Mouse (Mus musculus): Measurements from ENCODE around the gene Btn2a2. TPM values are rescaled to one million over a fixed set of nuclear protein-coding genes. Genes with fewer than 3 reads are reported as not detected.

Btn2a2 gene
- polyA plus RNA-seq, 1 experiment from 2014 or later = 0.18 TPM

- no peak overlapping the region for H3K27ac ChIP-seq (ENCODE audit: low read length)
- H3K27me3 ChIP-seq (replicated peaks; ENCODE audit: control insufficient read depth, insufficient read depth, low read length) = no peaks in the 10 kb centered on the region
- H3K9ac ChIP-seq (replicated peaks; ENCODE audit: low read depth, low read length) = no peak overlapping the region
- no peaks in the 10 kb centered on the region for H3K36me3 ChIP-seq (ENCODE audit: control insufficient read depth, insufficient read depth)
- peaks cover 7% of the 10 kb centered on the region for H3K4me1 ChIP-seq (replicated peaks; ENCODE audit: control insufficient read depth, insufficient read depth, low read length)
- no peak overlapping the region for H3K4me2 ChIP-seq (ENCODE audit: low read length)
- no peaks in the 10 kb centered on the region for H3K9me3 ChIP-seq (ENCODE audit: control insufficient read depth, low read length)
- H3K4me3 ChIP-seq (replicated peaks; ENCODE audit: low read length) = no peak overlapping the region
- WGBS = 91% methylated on average over 1 of the region's 1 CpGs
- no peak for ATAC-seq
Measured at GRCm38 (mm10) chr13:23513517-23513916, 24.9 kb upstream of the Btn2a2 start.

- H3K9ac ChIP-seq (replicated peaks; ENCODE audit: low read depth, low read length) = no peak overlapping the region
- H3K36me3 ChIP-seq (ENCODE audit: control insufficient read depth, insufficient read depth) = no peaks in the 10 kb centered on the region
- no peaks in the 10 kb centered on the region for H3K9me3 ChIP-seq (ENCODE audit: control insufficient read depth, low read length)
- WGBS = 59% methylated on average over 1 of the region's 1 CpGs
- H3K27ac ChIP-seq (ENCODE audit: low read length) = no peak overlapping the region
- H3K4me3 ChIP-seq (replicated peaks; ENCODE audit: low read length) = no peak overlapping the region
- H3K27me3 ChIP-seq (replicated peaks; ENCODE audit: control insufficient read depth, insufficient read depth, low read length) = no peaks in the 10 kb centered on the region
- H3K4me1 ChIP-seq (replicated peaks; ENCODE audit: control insufficient read depth, insufficient read depth, low read length) = peaks cover 5% of the 10 kb centered on the region; the same call in 1 of the 2 replicates
- no peak for ATAC-seq
- no peak overlapping the region for H3K4me2 ChIP-seq (ENCODE audit: low read length)
Measured at GRCm38 (mm10) chr13:23510127-23510526, 21.5 kb upstream of the Btn2a2 start.

GRCm38 (mm10) chr13:23506819-23507515 lies 18.3 kb upstream of the Btn2a2 start:
- no peak overlapping the region for H3K4me2 ChIP-seq (ENCODE audit: low read length)
- no peaks in the 10 kb centered on the region for H3K27me3 ChIP-seq (replicated peaks; ENCODE audit: control insufficient read depth, insufficient read depth, low read length)
- H3K9me3 ChIP-seq (ENCODE audit: control insufficient read depth, low read length) = no peaks in the 10 kb centered on the region
- no peak overlapping the region for H3K9ac ChIP-seq (replicated peaks; ENCODE audit: low read depth, low read length)
- WGBS = 24% methylated on average over 14 of the region's 14 CpGs
- peaks cover 5% of the 10 kb centered on the region; the same call in 1 of the 2 replicates for H3K4me1 ChIP-seq (replicated peaks; ENCODE audit: control insufficient read depth, insufficient read depth, low read length)
- ATAC-seq = no peak
- H3K27ac ChIP-seq (ENCODE audit: low read length) = no peak overlapping the region
- H3K36me3 ChIP-seq (ENCODE audit: control insufficient read depth, insufficient read depth) = no peaks in the 10 kb centered on the region
- H3K4me3 ChIP-seq (replicated peaks; ENCODE audit: low read length) = no peak overlapping the region

GRCm38 (mm10) chr13:23506351-23506750 lies 17.7 kb upstream of the Btn2a2 start:
- H3K4me3 ChIP-seq (replicated peaks; ENCODE audit: low read length) = no peak overlapping the region
- ATAC-seq = no peak
- H3K36me3 ChIP-seq (ENCODE audit: control insufficient read depth, insufficient read depth) = no peaks in the 10 kb centered on the region
- H3K4me2 ChIP-seq (ENCODE audit: low read length) = no peak overlapping the region
- peaks cover 5% of the 10 kb centered on the region; the same call in 1 of the 2 replicates for H3K4me1 ChIP-seq (replicated peaks; ENCODE audit: control insufficient read depth, insufficient read depth, low read length)
- no peak overlapping the region for H3K27ac ChIP-seq (ENCODE audit: low read length)
- H3K9me3 ChIP-seq (ENCODE audit: control insufficient read depth, low read length) = no peaks in the 10 kb centered on the region
- no peaks in the 10 kb centered on the region for H3K27me3 ChIP-seq (replicated peaks; ENCODE audit: control insufficient read depth, insufficient read depth, low read length)
- no peak overlapping the region for H3K9ac ChIP-seq (replicated peaks; ENCODE audit: low read depth, low read length)
- WGBS = 11% methylated on average over 13 of the region's 13 CpGs

GRCm38 (mm10) chr13:23505662-23506345 lies 17.1 kb upstream of the Btn2a2 start:
- H3K27ac ChIP-seq (ENCODE audit: low read length) = no peak overlapping the region
- H3K4me3 ChIP-seq (replicated peaks; ENCODE audit: low read length) = no peak overlapping the region
- ATAC-seq = no peak
- H3K4me1 ChIP-seq (replicated peaks; ENCODE audit: control insufficient read depth, insufficient read depth, low read length) = peaks cover 5% of the 10 kb centered on the region; the same call in 1 of the 2 replicates
- H3K36me3 ChIP-seq (ENCODE audit: control insufficient read depth, insufficient read depth) = no peaks in the 10 kb centered on the region
- H3K4me2 ChIP-seq (ENCODE audit: low read length) = no peak overlapping the region
- 9% methylated on average over 14 of the region's 14 CpGs for WGBS
- no peak overlapping the region for H3K9ac ChIP-seq (replicated peaks; ENCODE audit: low read depth, low read length)
- H3K9me3 ChIP-seq (ENCODE audit: control insufficient read depth, low read length) = no peaks in the 10 kb centered on the region
- H3K27me3 ChIP-seq (replicated peaks; ENCODE audit: control insufficient read depth, insufficient read depth, low read length) = no peaks in the 10 kb centered on the region

GRCm38 (mm10) chr13:23503797-23504196 lies 15.1 kb upstream of the Btn2a2 start:
- Histone ChIP-seq H3K4me1 (replicated peaks; ENCODE audit: control insufficient read depth, insufficient read depth, low read length) (peaks cover 5% of the 10 kb centered on the region; the same call in 1 of the 2 replicates), H3K4me2 (ENCODE audit: low read length) (no peak overlapping the region; the same call in 1 of the 2 replicates), H3K36me3 (ENCODE audit: control insufficient read depth, insufficient read depth) (no peaks in the 10 kb centered on the region), H3K27ac (ENCODE audit: low read length) (no peak overlapping the region), H3K9ac (replicated peaks; ENCODE audit: low read depth, low read length) (no peak overlapping the region), H3K27me3 (replicated peaks; ENCODE audit: control insufficient read depth, insufficient read depth, low read length) (no peaks in the 10 kb centered on the region), H3K4me3 (replicated peaks; ENCODE audit: low read length) (no peak overlapping the region), H3K9me3 (ENCODE audit: control insufficient read depth, low read length) (no peaks in the 10 kb centered on the region)
- 1% methylated on average over 9 of the region's 9 CpGs for WGBS
- ATAC-seq = 0 out of 2 replicates have a peak, but pooled peaks have one; percentile 57

- ATAC-seq = no peak
- Histone ChIP-seq H3K4me2 (ENCODE audit: low read length) (no peak overlapping the region), H3K9me3 (ENCODE audit: control insufficient read depth, low read length) (no peaks in the 10 kb centered on the region), H3K9ac (replicated peaks; ENCODE audit: low read depth, low read length) (no peak overlapping the region), H3K4me3 (replicated peaks; ENCODE audit: low read length) (no peak overlapping the region), H3K27ac (ENCODE audit: low read length) (no peak overlapping the region), H3K27me3 (replicated peaks; ENCODE audit: control insufficient read depth, insufficient read depth, low read length) (0 out of 2 replicates have a peak, but pooled peaks cover 2% of the 10 kb centered on the region), H3K4me1 (replicated peaks; ENCODE audit: control insufficient read depth, insufficient read depth, low read length) (peaks cover 7% of the 10 kb centered on the region), H3K36me3 (ENCODE audit: control insufficient read depth, insufficient read depth) (no peaks in the 10 kb centered on the region)
- WGBS = 39% methylated on average over 4 of the region's 4 CpGs
Measured at GRCm38 (mm10) chr13:23502916-23503315, 14.3 kb upstream of the Btn2a2 start.

- Histone ChIP-seq H3K27ac (ENCODE audit: low read length) (no peak overlapping the region), H3K4me2 (ENCODE audit: low read length) (no peak overlapping the region), H3K4me3 (replicated peaks; ENCODE audit: low read length) (no peak overlapping the region), H3K9me3 (ENCODE audit: control insufficient read depth, low read length) (no peaks in the 10 kb centered on the region), H3K27me3 (replicated peaks; ENCODE audit: control insufficient read depth, insufficient read depth, low read length) (0 out of 2 replicates have a peak, but pooled peaks cover 2% of the 10 kb centered on the region), H3K4me1 (replicated peaks; ENCODE audit: control insufficient read depth, insufficient read depth, low read length) (peaks cover 7% of the 10 kb centered on the region), H3K9ac (replicated peaks; ENCODE audit: low read depth, low read length) (no peak overlapping the region), H3K36me3 (ENCODE audit: control insufficient read depth, insufficient read depth) (no peaks in the 10 kb centered on the region)
- 34% methylated on average over 9 of the region's 9 CpGs for WGBS
- no peak for ATAC-seq
Measured at GRCm38 (mm10) chr13:23502031-23502567, 13.4 kb upstream of the Btn2a2 start.

GRCm38 (mm10) chr13:23501511-23501910 lies 12.9 kb upstream of the Btn2a2 start:
- ATAC-seq = no peak
- no peak overlapping the region for H3K27ac ChIP-seq (ENCODE audit: low read length)
- H3K36me3 ChIP-seq (ENCODE audit: control insufficient read depth, insufficient read depth) = no peaks in the 10 kb centered on the region
- H3K4me2 ChIP-seq (ENCODE audit: low read length) = no peak overlapping the region
- no peaks in the 10 kb centered on the region for H3K9me3 ChIP-seq (ENCODE audit: control insufficient read depth, low read length)
- H3K27me3 ChIP-seq (replicated peaks; ENCODE audit: control insufficient read depth, insufficient read depth, low read length) = 0 out of 2 replicates have a peak, but pooled peaks cover 2% of the 10 kb centered on the region
- 21% methylated on average over 5 of the region's 5 CpGs for WGBS
- H3K4me1 ChIP-seq (replicated peaks; ENCODE audit: control insufficient read depth, insufficient read depth, low read length) = peaks cover 7% of the 10 kb centered on the region
- H3K4me3 ChIP-seq (replicated peaks; ENCODE audit: low read length) = no peak overlapping the region
- no peak overlapping the region for H3K9ac ChIP-seq (replicated peaks; ENCODE audit: low read depth, low read length)
